Comparison of ENCODE assay signal across 17 mouse cellular contexts in genomic region chr10:109074218-109074617, GRCm38 (mm10).
DNase-seq lines count a peak whose midpoint lies in the region; TF ChIP-seq lines count a peak whose summit lies in the region.
"Had no signal": no experiment of that assay in that cellular context is flagged by ENCODE, and none has a peak within 500 bp of the region (broad histone marks: within the 10 kb centered on the region; RNA-seq: fewer than 3 reads in every experiment).

No protein-coding gene starts in this region.

- peak; percentile 14 to 42 for DNase-seq in cerebellum, postnatal 25 days
- DNase-seq in cerebellum, adult 18-20 months: no peak
- peak; percentile 8 for DNase-seq in left cerebral cortex, adult 11 months (ENCODE audit: low spot score)
- DNase-seq in left cerebral cortex, adult 8-10 months (ENCODE audit: low spot score in 2 of 2): no peak
- peak; percentile 85 for DNase-seq in MN1 (ENCODE audit: low spot score)
- peak; percentile 34 for DNase-seq in brain, embryonic 14.5 days (ENCODE audit: low read depth)
- no peak for DNase-seq in thymus, postnatal 10 days (ENCODE audit: low spot score in 2 of 2)
- DNase-seq: adrenal gland, postnatal 36 days; B cell, adult 2 months; gastrocnemius, adult 2 months; heart, postnatal 36 days; kidney, adult 9 months; kidney, postnatal 14 days; layer of hippocampus, postnatal 36 days; lung, embryonic 14.5 days; lung, postnatal 36 days; thymus, adult 2 months had no signal

- no peak for TF ChIP-seq POLR2A in brain, embryonic 14.5 days (IDR thresholded peaks at IDR 0.05; ENCODE audit: borderline replicate concordance, extremely low read depth, insufficient read depth, insufficient read length, poor library complexity, severe bottlenecking)

- TF ChIP-seq CTCF in brain, embryonic 14.5 days (IDR thresholded peaks at IDR 0.05; ENCODE audit: borderline replicate concordance, extremely low read depth, insufficient read depth, insufficient read length): no peak

Comparison
In these comparisons a context has a peak if more than half of its experiments do, and no peak if none do; other contexts are left out.
1. DNase-seq: peak in cerebellum, postnatal 25 days (2 of 2), left cerebral cortex, adult 11 months (single experiment), MN1 (single experiment) and brain, embryonic 14.5 days (single experiment); none in cerebellum, adult 18-20 months (0 of 2), left cerebral cortex, adult 8-10 months (0 of 2) and thymus, postnatal 10 days (0 of 2).